Mouse (Mus musculus): ENCODE results near the gene Lrrc32. TPM values are rescaled to one million over a fixed set of nuclear protein-coding genes. Genes with fewer than 3 reads are reported as not detected.

The Lrrc32 gene
- total and polyA plus RNA-seq, 3 experiments = 2.3 to 23.7 (median 5.3) TPM

DNA sequence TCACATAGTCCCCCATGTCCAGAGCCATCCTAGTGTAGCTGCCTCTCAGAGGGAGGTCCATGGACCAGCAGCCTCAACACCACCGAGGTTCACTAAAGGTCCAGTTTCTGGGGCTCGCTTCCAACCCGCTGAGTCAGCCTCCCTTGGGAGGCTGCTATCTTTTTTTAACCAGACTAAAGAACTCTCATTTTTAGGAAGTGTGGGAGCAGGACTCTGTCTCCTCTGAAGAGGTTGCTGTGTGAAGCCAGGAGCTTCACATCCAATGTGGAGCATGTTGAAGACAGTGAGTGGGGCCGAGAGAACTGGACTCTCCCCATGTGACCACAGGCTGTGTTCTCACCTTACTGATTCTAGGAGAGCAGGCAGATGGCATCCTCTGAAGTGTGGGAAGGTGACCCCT is 3.6 kb upstream of the Lrrc32 start (continued):
- TF ChIP-seq CHD2 (IDR thresholded peaks at IDR 0.05; ENCODE audit: low read length) (no peak), TCF12 (IDR thresholded peaks at IDR 0.05; ENCODE audit: low read depth, low read length) (0 out of 2 replicates have a peak, but pooled peaks have one; percentile 21), UBTF (IDR thresholded peaks at IDR 0.05; ENCODE audit: low read depth, low read length) (no peak), ZMIZ1 (IDR thresholded peaks at IDR 0.05; ENCODE audit: low read depth, low read length) (no peak)

- Histone ChIP-seq H3K36me3 (replicated peaks in 1 of 2; ENCODE audit: control insufficient read depth in 1 of 2, insufficient read depth in 1 of 2, low read length in 1 of 2) (no peaks in the 10 kb centered on the region), H3K27ac (ENCODE audit: insufficient read depth, low read depth) (peak overlapping the region; percentile 96), H3K4me3 (replicated peaks in 1 of 3; ENCODE audit: low read depth in 2 of 3, low read length in 2 of 3, poor library complexity in 1 of 3) (no peak overlapping the region), H3K4me2 (ENCODE audit: insufficient read depth, low read depth, poor library complexity, severe bottlenecking) (peak overlapping the region; percentile 49), H3K9ac (ENCODE audit: insufficient read depth, low read depth) (peak overlapping the region; percentile 5; the same call in 1 of the 2 replicates), H3K79me2 (replicated peaks; ENCODE audit: control insufficient read depth, extremely low read depth, insufficient read depth, poor library complexity, severe bottlenecking) (no peaks in the 10 kb centered on the region), H3K9me3 (replicated peaks; ENCODE audit: low read length) (no peaks in the 10 kb centered on the region), H3K4me1 (ENCODE audit: control insufficient read depth in 1 of 2, insufficient read depth in 2 of 2) (peaks cover 45 to 83% of the 10 kb centered on the region in 2 experiments), H3K27me3 (replicated peaks) (peaks cover 1% of the 10 kb centered on the region)
- dilution Hi-C loops (cut with MboI; ENCODE audit: extremely low pct_ligation_motif_present, extremely low pct_unique_long_range_greater_than_20kb, low sequenced_read_pairs) = no loop called here
- DNase-seq (ENCODE audit: extremely low read depth) = peak; percentile 97
- in situ Hi-C loops (cut with MboI; ENCODE audit: low pct_ligation_motif_present, low pct_unique_long_range_greater_than_20kb, low sequenced_read_pairs) = loop anchor here (5.0 to 10.0 kb wide), 2 partner anchors 96 to 348 kb away; partner anchors contain the start of gene Wnt11
- TF ChIP-seq ZKSCAN1 (IDR thresholded peaks at IDR 0.05; ENCODE audit: borderline replicate concordance, low read depth, low read length) (no peak), ETS1 (conservative IDR thresholded peaks at IDR 0.05; ENCODE audit: low read depth, low read length) (peak; percentile 94), BHLHE40 (IDR thresholded peaks at IDR 0.05; ENCODE audit: low read depth, low read length) (peak; percentile 96), JUN (IDR thresholded peaks at IDR 0.05; ENCODE audit: insufficient read depth, low read depth, low read length) (peak; percentile 32; the same call in 1 of the 2 replicates), PAX5 (IDR thresholded peaks at IDR 0.05; ENCODE audit: low read length) (no peak), USF1 (IDR thresholded peaks at IDR 0.05; ENCODE audit: low read depth, low read length) (no peak), MXI1 (IDR thresholded peaks at IDR 0.05; ENCODE audit: low read depth, low read length) (peak; percentile 76; the same call in 1 of the 2 replicates), TCF12 (IDR thresholded peaks at IDR 0.05; ENCODE audit: low read depth, low read length) (peak; percentile 99), POLR2A (IDR thresholded peaks at IDR 0.05; ENCODE audit: low read depth, low read length) (peak; percentile 29; the same call in 1 of the 2 replicates), TBP (conservative IDR thresholded peaks at IDR 0.05; ENCODE audit: low read depth, low read length) (no peak), POLR2AphosphoS2 (IDR thresholded peaks at IDR 0.05; ENCODE audit: low read depth, low read length) (no peak; the same call in 1 of the 2 replicates), ZNF384 (IDR thresholded peaks at IDR 0.05; ENCODE audit: low read depth, low read length) (no peak), ZC3H11A (IDR thresholded peaks at IDR 0.05; ENCODE audit: low read depth, low read length) (no peak), GABPA (IDR thresholded peaks at IDR 0.05; ENCODE audit: insufficient replicate concordance, low read depth, low read length) (no peak), IRF4 (IDR thresholded peaks at IDR 0.05; ENCODE audit: low read depth, low read length) (peak; percentile 87; the same call in 1 of the 2 replicates), ELF1 (IDR thresholded peaks at IDR 0.05; ENCODE audit: low read depth, low read length) (no peak), MEF2A (IDR thresholded peaks at IDR 0.05; ENCODE audit: borderline replicate concordance, low read depth, low read length) (peak; percentile 91), SMC3 (IDR thresholded peaks at IDR 0.05; ENCODE audit: low read depth, low read length) (peak; percentile 36), MAZ (IDR thresholded peaks at IDR 0.05; ENCODE audit: low read depth, low read length) (peak; percentile 94), MYC (IDR thresholded peaks at IDR 0.05; ENCODE audit: low read depth, low read length) (peak; percentile 62; the same call in 1 of the 2 replicates), EP300 (IDR thresholded peaks at IDR 0.05; ENCODE audit: low read length) (peak; percentile 90), ZMIZ1 (IDR thresholded peaks at IDR 0.05; ENCODE audit: low read depth, low read length) (peak; percentile 43; the same call in 1 of the 2 replicates), SIN3A (IDR thresholded peaks at IDR 0.05; ENCODE audit: low read length) (peak; percentile 92), KAT2A (IDR thresholded peaks at IDR 0.05; ENCODE audit: insufficient replicate concordance, low read length) (peak; percentile 71; the same call in 1 of the 2 replicates), USF2 (conservative IDR thresholded peaks at IDR 0.05; ENCODE audit: low read depth, low read length) (no peak), RCOR1 (conservative IDR thresholded peaks at IDR 0.05; ENCODE audit: low read depth, low read length) (peak; percentile 36; the same call in 1 of the 2 replicates), HCFC1 (IDR thresholded peaks at IDR 0.05; ENCODE audit: low read depth, low read length) (peak; percentile 51; the same call in 1 of the 2 replicates), JUND (conservative IDR thresholded peaks at IDR 0.05; ENCODE audit: low read depth, low read length) (0 out of 2 replicates have a peak, but pooled peaks have one; percentile 23), NRF1 (IDR thresholded peaks at IDR 0.05; ENCODE audit: low read depth, low read length) (peak; percentile 51), UBTF (IDR thresholded peaks at IDR 0.05; ENCODE audit: low read depth, low read length) (no peak; the same call in 1 of the 2 replicates), MAX (IDR thresholded peaks at IDR 0.05; ENCODE audit: low read length) (peak; percentile 88), CTCF (conservative IDR thresholded peaks at IDR 0.05 in 1 of 2, IDR thresholded peaks at IDR 0.05 in 1 of 2; ENCODE audit: low read depth in 2 of 2, low read length in 2 of 2) (no peak), RAD21 (IDR thresholded peaks at IDR 0.05; ENCODE audit: low read depth, low read length) (peak; percentile 6), MAFK (IDR thresholded peaks at IDR 0.05; ENCODE audit: insufficient replicate concordance, low read length) (peak; percentile 53), E2F4 (IDR thresholded peaks at IDR 0.05; ENCODE audit: insufficient replicate concordance, low read depth, low read length) (no peak)
Observed at GRCm38 (mm10) chr7:98486471-98486917, 2.6 kb upstream of the Lrrc32 start.

Data from CH12.LX (cell line).